Mouse (Mus musculus): Measurements from ENCODE around the gene Ccnk.

The Ccnk gene

GRCm38 (mm10) chr12:108221712-108222111, 42.3 kb downstream of the Ccnk start:
- no peak for DNase-seq (ENCODE audit: low spot score in 2 of 2)

DNA sequence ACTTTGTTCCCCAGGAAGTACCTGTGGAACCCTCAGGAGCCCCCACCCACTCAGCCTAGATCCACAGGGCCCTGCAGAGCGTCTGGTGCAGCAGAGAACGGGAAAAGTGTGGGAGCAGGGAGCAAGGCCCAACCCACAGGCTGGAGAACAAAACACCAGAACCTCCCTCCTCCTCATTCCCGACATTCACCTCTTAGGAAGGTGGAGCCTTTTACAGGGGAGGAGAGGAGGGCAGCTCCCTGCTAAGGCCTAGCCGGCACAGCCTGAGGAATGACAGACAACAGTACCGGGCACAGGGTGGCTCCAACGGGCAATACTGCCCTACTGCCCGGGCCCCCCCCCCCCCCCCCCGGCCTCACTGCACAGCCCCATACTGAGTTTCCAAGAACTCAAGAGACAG, 44.0 kb downstream of the Ccnk start:
- no peak for DNase-seq (ENCODE audit: low spot score in 2 of 2)

- no peak for DNase-seq (ENCODE audit: low spot score in 2 of 2)
These were observed 46.4 kb downstream of the Ccnk start for GRCm38 (mm10) chr12:108225781-108226180.

GRCm38 (mm10) chr12:108226216-108226615, 46.8 kb downstream of the Ccnk start:
- DNase-seq (ENCODE audit: low spot score in 2 of 2): no peak

GRCm38 (mm10) chr12:108226941-108227340, 47.6 kb downstream of the Ccnk start:
- no peak for DNase-seq (ENCODE audit: low spot score in 2 of 2)

DNA sequence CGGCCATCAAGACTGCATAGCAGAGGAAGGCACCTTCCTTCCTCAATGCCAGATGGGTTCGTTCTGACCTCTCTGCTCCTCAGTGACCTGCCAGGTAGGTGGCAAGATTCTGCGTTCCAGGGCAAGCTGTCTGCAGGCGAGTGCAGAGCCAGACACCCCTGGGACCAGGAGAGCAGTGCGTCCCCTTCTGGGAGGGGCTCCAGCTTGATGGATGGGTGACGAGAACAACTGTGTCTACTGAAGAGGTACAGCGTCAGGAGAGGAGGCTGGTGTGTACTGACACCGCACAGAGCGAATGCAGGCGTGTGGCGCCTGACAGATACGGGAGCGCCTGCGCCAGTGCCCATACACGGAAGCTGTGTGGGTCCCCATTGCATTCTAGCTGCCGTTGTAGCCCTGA, 48.1 kb downstream of the Ccnk start:
- no peak for DNase-seq (ENCODE audit: low spot score in 2 of 2)

- no peak for DNase-seq (ENCODE audit: low spot score in 2 of 2)
These were observed 50.7 kb downstream of the Ccnk start for GRCm38 (mm10) chr12:108230077-108230476.

DNA sequence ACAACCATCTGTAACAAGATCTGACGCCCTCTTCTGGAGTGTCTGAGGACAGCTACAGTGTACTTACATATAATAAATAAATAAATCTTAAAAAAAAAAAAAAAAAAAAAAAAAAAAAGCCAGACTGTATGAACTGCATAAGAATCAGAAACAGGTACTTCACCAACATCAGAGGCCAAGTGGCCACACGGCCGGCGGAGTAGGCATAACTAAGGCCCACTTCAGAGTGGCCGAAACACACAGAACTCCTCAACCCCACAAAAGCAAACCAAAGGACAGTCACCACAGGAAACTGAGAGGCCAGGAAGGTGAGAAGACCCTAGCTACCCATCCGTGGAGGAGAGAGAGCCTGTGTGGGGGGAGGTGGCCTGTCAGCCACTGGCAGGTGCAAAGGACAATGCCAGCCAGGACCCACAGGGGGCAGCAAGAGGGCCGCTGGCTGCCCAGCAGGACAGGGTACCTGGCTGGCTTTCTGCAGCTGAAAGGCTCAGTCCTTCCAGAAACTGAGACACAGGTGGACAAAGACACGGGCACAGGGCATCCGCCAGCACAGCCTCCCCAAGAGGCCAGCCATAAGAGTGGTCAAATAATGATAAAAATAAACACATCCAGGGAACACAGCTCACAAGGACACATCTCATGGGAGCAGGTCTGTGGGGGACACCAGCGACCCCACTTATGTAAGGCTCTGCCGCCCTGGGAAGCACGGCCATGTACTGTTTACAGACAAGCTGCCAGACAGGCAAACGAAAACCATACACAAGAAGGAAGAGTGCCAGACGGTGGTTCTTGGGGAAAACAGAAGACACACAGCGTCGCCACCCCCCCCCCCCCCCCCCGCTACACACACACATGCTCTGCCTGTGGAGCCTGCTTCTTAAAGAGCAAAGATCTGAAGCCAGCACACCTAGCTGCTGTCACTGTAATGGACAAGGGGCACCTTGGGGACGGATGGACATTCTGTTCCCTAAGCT, 51.7 kb downstream of the Ccnk start:
- DNase-seq (ENCODE audit: low spot score in 2 of 2): no peak

GRCm38 (mm10) chr12:108231901-108232300, 52.5 kb downstream of the Ccnk start:
- DNase-seq (ENCODE audit: low spot score in 2 of 2): no peak

DNA sequence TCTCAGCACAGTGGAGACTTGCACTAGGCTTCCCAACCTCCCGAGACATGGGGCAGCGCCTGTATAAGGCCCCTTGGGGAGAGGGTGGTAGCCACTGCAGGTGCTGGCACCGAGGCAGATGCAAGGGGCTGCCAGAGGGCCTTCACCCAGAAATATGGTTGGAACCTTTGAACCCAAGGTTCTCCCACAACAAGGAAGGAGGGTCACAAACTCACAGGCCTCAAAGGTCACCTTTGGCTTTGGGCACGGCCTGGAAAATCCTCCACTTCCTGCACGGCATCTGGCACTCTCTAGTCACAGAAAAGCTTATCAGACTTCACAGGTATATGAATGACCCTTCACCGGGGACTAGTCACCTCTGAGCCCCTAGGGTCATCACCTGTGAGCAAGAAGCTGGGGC, 54.4 kb downstream of the Ccnk start:
- no peak for DNase-seq (ENCODE audit: low spot score in 2 of 2)

DNA sequence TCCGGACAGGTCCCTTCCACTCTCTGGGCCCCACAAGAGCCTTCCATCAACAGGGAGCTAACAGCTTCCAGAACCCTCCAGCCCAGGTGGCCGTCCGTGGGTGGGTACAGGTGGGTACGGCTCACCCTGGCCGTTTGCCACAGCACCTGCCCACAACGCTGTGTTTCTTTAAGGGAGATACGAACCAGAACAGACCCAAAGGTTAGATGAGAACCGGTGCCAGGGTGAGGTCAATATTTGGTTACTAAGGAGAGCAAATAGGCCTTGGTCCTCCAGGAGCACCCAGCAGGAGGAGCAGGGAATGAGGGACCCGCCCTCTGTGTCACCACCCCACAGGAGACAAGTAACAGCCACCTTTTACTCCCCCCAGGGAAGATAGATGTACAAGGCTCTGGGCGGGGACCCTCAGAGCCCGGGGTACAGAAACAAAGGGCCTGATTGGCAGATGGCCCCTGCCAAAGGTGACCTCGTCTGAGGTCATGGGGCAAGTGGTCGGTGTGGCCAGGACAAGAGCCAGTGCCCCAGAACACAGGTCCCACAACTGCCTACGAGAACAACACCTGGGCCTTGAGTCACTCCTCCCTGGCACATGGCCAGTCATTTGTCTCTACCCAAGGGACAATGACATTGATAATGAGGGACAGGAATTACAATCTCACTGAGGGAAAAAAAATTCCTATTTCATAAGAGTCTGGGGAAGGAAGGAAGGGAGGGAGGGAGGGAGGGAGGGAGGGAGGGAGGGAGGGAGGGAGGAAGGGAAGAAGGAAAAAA, 55.6 kb downstream of the Ccnk start:
- no peak for DNase-seq (ENCODE audit: low spot score in 2 of 2)

DNA sequence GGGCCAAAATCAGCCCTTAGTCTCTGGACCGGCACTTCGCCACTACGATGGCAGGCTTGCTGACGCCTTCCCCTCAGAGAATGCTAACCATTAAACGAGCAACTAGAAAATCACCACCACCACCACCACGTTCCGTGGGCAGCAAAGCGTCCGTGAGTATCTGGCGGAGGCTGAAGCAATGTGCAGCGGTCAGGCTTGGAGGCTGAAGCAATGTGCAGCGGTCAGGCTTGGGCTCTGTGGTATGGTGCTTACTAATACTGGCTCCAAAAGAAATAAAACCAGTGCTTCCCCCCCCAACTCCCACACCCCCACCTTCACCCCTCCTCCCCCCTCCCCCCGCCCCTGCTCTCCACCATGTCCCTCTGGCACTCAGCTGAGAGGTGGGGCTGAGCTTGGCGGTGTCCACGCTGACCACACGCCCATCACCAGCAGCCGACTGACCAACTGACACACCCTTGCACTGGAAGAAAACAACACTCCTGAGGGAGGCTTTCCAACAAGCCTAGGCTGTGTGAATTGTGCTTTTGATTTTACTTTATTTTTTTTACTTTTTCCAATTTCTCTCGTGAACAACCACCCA, 56.7 kb downstream of the Ccnk start:
- no peak for DNase-seq (ENCODE audit: low spot score in 2 of 2)

GRCm38 (mm10) chr12:108237300-108238006, 58.1 kb downstream of the Ccnk start:
- peak; percentile 83 to 86 for DNase-seq (ENCODE audit: low spot score in 2 of 2)

GRCm38 (mm10) chr12:108238395-108239035, 59.1 kb downstream of the Ccnk start:
- no peak for DNase-seq (ENCODE audit: low spot score in 2 of 2)

- peak; percentile 60 to 77 for DNase-seq (ENCODE audit: low spot score in 2 of 2)
These were observed 60.1 kb downstream of the Ccnk start for GRCm38 (mm10) chr12:108239441-108239840.

DNA sequence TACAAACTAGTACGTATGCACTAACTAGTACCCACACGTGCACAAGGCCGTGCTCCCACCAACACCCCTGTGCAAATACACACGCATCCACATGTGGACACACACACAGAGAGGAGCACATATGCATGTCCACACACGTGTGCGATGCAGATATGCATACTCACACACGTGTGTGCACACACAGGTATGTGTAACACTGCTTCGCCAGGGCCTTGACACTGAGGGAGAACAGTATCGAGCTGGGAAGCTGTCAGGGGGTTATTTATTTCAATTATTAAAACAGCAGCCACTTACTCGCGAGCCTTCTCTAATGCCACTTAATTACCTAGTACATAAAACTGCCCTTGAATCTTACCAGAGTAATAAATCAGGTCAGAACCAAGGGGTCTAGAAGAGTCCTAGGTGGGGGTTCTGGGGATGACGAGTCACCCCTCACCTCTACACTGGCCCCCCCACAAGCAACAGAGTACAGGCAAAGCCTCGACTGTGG, 61.1 kb downstream of the Ccnk start:
- no peak for DNase-seq (ENCODE audit: low spot score in 2 of 2)

GRCm38 (mm10) chr12:108240953-108241588, 61.7 kb downstream of the Ccnk start:
- DNase-seq (ENCODE audit: low spot score in 2 of 2): no peak

DNA sequence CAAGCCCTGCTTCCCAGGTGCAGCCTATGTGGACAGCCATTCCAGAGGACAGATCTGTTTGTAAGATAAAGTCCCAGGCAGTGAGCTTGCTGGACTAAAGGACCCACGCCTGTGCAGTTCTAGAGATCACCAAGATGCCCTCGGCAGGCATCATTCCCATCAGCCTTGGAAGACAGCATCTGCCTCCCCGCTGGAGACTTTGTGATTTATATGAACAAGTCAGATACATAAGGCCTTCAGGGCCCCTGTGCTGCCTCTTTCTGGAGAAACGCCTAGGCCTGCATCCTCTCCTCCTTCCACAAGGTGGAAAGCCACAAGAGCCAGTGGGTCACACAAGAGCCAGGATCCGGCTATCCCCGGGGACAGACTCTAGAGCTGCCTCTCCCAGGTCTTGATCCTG, 62.2 kb downstream of the Ccnk start:
- DNase-seq (ENCODE audit: low spot score in 2 of 2): no peak

GRCm38 (mm10) chr12:108242243-108242745, 62.9 kb downstream of the Ccnk start:
- DNase-seq (ENCODE audit: low spot score in 2 of 2): no peak

DNA sequence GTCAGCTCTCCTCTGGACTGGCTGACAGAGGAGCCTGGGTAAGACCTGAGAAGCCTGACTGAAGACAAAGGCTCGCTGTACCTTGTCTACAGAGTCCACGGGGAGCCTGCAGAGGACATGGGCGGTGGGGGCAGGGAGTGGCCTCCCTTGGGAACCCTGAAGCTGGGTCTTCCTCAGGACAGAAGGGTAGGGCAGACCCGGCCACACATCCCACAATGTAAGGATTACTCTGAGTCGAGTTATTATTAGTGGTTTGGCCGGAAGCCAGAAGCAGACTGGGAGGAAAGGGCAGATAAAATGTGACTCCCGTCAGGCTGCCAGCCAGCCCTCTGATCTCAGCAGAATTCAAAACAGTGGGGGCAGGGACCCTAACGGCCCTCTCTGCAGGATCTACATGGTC, 65.4 kb downstream of the Ccnk start:
- DNase-seq (ENCODE audit: low spot score in 2 of 2): peak; percentile 76 to 83
